Mouse (Mus musculus) kidney, postnatal 36 days (tissue): Measurements from ENCODE around the gene Wdr49.
"Not testable (repeated sequence)": the region's sequence is repeated elsewhere in the genome, so short reads cannot be mapped to it uniquely, and the experiment has no call there.

ENCODE experiments used
- DNase-seq, 2 experiments: peaks; one replicate each; pipeline ENCODE4 v3.0.0; 2021 to 2022; ENCODE audit warnings: mixed read lengths in 2 of 2

Wdr49 gene

DNA sequence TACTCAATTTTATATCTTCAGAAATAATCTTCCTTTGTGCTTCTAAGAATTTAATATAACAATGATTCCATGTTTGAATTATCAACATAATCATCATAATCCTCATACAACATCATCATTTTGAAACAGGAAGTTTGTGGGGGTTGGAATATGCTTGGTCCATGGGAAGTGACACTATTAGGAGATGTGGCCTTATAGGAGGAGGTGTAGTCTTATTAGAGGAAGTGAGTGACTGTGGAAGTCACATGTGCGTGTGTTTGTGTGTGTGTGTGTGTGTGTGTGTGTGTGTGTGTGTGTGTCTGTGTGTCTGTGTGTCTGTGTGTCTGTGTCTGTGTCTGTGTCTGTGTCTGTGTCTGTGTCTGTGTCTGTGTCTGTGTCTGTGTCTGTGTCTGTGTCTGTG is 182.5 kb downstream of the Wdr49 start:
- DNase-seq: not testable (repeated sequence)

GRCm38 (mm10) chr3:75297758-75298111 is 184.2 kb downstream of the Wdr49 start:
- no peak for DNase-seq

- no peak for DNase-seq
Measured at GRCm38 (mm10) chr3:75297026-75297757, 184.8 kb downstream of the Wdr49 start.

DNA sequence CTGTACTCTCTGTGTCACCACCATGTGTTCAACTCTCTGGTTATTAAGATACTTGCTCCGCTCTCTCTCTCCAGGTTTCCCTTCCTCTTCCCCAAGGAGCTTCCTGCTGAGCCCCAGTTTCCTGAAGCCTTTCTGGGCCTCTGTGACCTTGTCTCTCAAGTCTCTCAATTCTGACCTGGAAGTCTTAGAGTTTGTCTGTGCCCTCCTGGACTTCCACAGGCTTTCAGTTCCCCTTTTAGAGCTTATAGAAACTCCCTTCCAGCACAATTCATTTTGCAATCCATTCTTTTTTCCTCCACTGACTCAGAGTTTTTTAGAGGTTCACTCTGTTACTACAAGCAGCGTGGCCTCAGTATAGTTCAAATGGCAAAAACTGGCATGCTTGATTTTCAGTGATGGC is 188.7 kb downstream of the Wdr49 start:
- no peak for DNase-seq

- no peak for DNase-seq
Measured at GRCm38 (mm10) chr3:75277455-75277854, 204.5 kb downstream of the Wdr49 start.

- no peak for DNase-seq
Measured at GRCm38 (mm10) chr3:75276522-75276921, 205.4 kb downstream of the Wdr49 start.

DNA sequence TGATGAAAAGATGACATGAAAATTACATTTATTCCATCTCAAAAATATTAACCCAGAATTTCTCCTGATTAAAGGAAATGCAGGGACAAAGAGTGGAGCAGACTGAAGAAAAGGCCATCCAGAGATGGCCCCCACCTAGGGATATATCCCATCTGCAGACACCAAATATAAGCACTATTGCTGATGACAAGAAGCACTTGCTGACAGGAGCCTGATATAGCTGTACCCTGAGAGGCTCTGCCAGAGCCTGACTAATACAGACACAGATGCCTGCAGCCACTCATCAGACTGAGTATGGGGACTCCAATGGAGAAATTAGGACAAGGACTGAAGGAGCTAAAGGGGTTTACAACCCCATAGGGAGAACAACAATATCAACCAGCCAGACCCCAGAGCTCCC is 206.8 kb downstream of the Wdr49 start:
- no peak for DNase-seq

- no peak for DNase-seq
Measured at GRCm38 (mm10) chr3:75269978-75270377, 212.0 kb downstream of the Wdr49 start, which contains the start of gene Serpini2. Serpini2 (minus strand) TSS chr3:75270078.

DNA sequence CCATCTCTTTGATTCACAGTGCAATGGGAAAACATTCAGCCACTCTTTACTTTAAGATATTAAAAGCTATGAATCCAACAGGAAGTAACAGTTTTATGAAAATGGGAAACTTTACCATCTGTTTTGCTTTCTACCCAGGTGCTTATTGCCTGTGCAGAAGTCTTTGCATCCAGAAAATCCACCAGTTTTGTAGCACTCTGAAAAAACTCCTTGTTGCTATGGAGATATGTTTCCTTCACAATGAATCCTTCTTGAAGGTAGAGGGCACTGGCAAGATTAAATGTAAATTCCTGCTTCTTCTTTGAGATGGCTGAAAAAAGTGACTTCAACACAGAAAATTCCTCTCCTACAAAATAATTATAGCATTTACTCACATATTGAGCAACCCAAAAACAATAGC is 222.6 kb downstream of the Wdr49 start:
- no peak for DNase-seq
